Mouse (Mus musculus) NIH3T3 (cell line): Measurements from ENCODE around the gene Spsb3.

ENCODE experiments used
- DNase-seq: peaks from one replicate; pipeline ENCODE4 v3.0.0-alpha.2; 2012; ENCODE audit warnings: low read depth

Spsb3 gene

GRCm38 (mm10) chr17:24886134-24886931 lies at the start of gene Spsb3, which contains the start of gene Nubp2:
Spsb3 (plus strand) TSS chr17:24886643.
Nubp2 (minus strand) TSS chr17:24886349.
- DNase-seq, result peak; percentile 99

- DNase-seq, result no peak
Measured at GRCm38 (mm10) chr17:24839842-24840241, 46.6 kb upstream of the Spsb3 start, which contains the start of gene Hagh. Hagh (plus strand) TSS chr17:24840143.

DNA sequence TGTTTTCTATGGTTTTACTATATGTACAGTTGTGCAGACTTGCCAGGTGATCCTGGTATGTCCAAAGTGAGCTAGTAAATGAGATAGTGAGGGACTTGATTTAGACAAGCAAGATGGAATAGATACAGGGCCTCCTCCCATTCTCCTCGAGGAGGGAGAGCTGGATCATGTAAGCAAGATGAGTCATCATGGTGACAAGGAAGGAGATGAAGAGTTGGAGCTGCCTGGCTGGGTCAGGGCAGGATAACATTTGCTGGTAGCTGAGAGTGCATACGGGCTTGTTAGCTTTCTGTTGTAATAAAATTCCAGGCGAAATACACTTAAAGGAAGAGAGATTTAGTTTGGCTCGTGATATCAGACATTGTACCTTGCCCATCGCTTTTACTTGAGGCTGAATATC lies 46.1 kb upstream of the Spsb3 start:
- DNase-seq, result no peak

DNA sequence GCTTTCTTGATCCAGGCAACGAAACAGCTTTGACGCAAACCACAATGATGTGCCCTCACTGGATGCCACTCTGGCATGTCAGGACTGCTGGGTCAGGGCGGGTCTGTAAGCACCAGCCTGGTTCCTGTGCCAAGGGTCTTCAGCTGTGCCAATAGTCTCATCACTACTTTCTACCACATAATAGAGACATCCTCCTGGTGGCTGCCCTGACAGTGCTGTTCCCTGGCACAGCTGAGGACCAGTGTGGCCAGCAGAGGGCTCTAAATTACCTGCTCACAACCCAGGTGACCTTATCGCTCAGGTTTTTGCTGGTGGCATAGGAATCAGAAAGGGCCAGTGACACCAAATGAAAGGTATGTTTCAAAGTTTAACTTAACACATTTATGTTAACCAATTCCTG lies 45.3 kb upstream of the Spsb3 start:
- no peak for DNase-seq

- DNase-seq, result peak; percentile 54
Measured at GRCm38 (mm10) chr17:24842631-24843030, 43.8 kb upstream of the Spsb3 start.

- DNase-seq, result no peak
Measured at GRCm38 (mm10) chr17:24844525-24844924, 41.9 kb upstream of the Spsb3 start.

DNA sequence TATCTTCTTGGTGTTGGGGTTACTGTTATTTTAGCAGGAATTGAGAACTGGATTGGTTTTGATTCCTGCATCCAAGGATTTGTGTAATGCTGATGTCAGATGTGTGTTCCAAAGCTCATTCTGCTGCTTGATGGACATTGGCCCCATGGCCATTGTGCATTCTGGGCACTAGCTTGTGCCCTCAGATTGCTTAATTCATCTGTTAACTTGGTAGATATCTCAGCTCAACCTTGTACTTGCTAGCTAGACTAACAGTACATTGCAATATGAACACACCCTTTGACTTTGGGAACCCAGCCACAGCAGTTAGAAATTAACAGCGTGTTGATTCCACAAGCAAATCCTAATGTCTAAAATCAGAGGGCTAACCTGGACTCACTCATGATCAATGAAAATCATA lies 39.1 kb upstream of the Spsb3 start:
- DNase-seq, result no peak

- no peak for DNase-seq
Measured at GRCm38 (mm10) chr17:24848600-24849031, 37.8 kb upstream of the Spsb3 start.

DNA sequence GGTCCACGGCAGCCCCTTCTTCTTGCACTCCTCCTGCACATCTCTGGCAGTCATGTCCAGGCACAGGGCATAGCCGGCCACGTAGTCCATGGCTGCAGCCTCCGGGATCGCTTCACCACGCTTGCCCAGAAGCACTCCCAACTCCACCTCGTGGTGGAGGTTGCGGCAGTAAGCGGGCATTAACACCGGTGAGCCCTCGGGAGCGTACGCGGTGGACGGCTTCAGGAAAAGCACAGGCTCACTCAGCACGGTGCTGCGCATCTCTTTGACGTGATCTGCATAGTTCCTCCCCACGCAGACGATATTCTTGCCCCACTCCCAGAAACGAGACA lies 36.7 kb upstream of the Spsb3 start:
- DNase-seq, result no peak

DNA sequence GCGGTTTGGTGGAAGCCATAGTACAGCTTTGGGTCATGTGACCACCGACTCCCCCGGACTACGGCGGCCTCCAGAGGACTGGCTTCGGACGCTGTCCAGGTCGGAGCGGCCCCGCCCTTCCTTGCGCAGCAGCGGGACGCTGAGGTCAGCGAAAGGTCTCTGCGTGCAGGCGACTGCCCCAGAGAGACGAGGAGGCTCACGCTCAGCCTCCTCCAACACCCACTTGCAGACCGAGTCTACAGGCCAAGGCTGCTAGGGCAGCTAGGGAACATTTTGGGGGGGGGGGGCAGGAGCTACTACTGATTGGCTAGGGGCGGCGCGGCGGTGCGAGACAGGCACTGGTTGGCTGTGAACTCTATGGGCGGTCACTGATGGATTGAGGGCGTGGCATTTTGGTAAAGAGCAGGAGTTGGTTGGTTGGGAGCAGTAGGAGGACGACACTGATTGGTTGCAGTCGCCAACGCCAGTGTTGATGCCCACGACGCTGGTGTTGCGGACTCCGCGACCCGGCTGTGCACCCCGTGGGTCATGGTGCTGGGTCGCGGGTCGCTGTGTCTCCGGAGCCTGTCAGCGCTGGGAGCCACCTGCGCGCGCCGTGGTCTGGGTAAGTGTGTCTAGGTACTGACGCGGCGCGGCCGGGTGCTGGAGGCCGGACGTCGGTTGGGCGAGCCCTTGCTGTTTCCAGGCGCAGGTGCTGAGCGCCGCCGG lies 36.2 kb upstream of the Spsb3 start, which contains the start of gene Fahd1:
Fahd1 (minus strand) TSS at position 300 of the 708 bp plus-strand sequence.
- peak; percentile 97 for DNase-seq

DNA sequence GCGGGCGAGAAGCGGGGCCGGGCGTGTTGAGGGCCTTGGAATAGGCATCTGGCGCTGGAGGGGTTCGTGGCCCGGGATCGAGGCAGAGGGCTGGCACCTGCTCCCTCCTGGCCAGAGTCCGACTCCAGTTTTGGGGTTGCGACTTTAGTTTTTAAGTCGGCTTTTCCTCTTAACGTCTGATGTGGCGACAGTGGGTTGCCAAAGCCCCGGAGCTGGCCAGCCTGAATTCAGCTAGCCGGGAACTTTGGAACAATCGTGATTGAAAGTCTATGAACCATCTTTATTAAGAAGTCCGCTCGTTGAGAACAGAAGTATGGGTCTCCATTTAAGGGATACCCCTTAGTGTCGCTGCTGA lies 35.7 kb upstream of the Spsb3 start:
- no peak for DNase-seq

- no peak for DNase-seq
Measured at GRCm38 (mm10) chr17:24851381-24852125, 34.9 kb upstream of the Spsb3 start.

DNA sequence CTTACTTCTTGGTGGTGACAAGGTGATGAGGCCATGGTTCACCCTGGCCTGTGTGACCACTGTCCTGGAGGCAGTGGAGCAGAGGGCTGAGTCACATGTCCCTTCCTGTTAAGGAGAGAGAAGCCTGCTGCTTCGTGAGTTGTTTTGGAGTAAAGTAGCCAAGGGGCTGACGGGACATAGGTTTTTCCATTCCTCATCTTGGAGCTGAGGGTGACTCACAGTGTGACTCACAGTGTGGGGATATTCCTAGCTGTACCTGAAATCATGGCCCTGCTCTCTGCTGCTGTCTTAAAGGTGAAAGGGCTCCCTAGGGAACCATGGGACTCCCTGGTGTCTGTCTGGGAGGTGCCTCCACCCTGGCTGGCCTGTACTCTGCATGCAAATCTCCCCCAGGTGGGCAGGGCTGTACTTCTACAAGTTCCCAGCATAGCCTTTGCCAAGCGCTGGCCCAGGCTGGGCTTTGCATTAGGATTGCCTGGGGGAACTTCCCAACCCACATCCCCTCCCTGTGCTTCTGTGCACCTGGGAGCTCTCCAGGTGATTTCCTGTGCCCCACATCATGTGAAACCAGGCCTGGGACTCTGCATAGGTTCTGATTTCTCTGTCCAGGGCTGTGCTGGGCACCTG lies 30.5 kb upstream of the Spsb3 start:
- peak; percentile 79 for DNase-seq

- no peak for DNase-seq
Measured at GRCm38 (mm10) chr17:24856589-24856988, 29.9 kb upstream of the Spsb3 start.

- DNase-seq, result no peak
Measured at GRCm38 (mm10) chr17:24857831-24858470, 28.5 kb upstream of the Spsb3 start.

- no peak for DNase-seq
Measured at GRCm38 (mm10) chr17:24858967-24859366, 27.5 kb upstream of the Spsb3 start.

- no peak for DNase-seq
Measured at GRCm38 (mm10) chr17:24860076-24860475, 26.4 kb upstream of the Spsb3 start.

GRCm38 (mm10) chr17:24861785-24862184 lies 24.7 kb upstream of the Spsb3 start:
- DNase-seq, result no peak

GRCm38 (mm10) chr17:24865776-24866175 lies 20.7 kb upstream of the Spsb3 start, which contains the start of gene Igfals:
Igfals (plus strand) TSS chr17:24865997.
- DNase-seq, result no peak

- no peak for DNase-seq
Measured at GRCm38 (mm10) chr17:24867914-24868313, 18.5 kb upstream of the Spsb3 start.

GRCm38 (mm10) chr17:24873695-24874404 lies 12.6 kb upstream of the Spsb3 start:
- no peak for DNase-seq
